Mouse (Mus musculus): ENCODE results near the gene Chst12.
"Not testable (repeated sequence)": the region's sequence is repeated elsewhere in the genome, so short reads cannot be mapped to it uniquely, and the experiment has no call there.

Chst12 gene

DNA sequence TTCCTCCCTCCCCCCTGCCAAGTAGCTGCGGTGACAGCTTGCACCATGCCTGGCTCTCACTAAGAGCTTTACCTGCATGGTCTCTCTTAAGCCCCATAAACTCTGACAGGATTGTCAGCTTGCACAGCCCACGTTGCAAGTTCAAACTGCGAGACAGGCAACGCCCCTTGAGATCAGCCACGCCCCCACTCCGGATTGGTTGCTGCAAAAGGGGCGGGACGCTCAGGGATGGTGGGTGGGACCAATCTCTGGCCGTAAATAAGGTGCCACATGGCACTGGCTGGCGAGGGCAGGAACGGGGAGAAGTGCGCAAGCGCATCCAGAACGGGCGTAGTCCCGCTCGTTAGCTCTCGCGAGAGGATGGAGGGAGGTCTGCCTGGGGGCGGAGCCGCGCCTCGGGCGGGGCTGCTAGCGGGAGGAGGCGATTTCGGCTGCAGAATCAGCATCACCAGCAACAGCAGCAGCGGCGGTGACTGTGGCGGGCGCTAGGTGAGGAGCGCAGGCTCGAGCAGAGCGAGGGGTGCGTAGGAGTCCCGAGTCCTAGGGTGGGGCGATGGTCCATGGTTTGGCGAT is at the start of gene Chst12:
Chst12 (plus strand) TSS at position 343 of the 573 bp plus-strand sequence.
- peak; percentile 96 for DNase-seq

GRCm38 (mm10) chr5:140461476-140461875 is 43.9 kb upstream of the Chst12 start:
- DNase-seq, result no peak

- not testable (repeated sequence) for DNase-seq
These were observed 42.2 kb upstream of the Chst12 start for GRCm38 (mm10) chr5:140463151-140463550.

GRCm38 (mm10) chr5:140464943-140465342 is 40.4 kb upstream of the Chst12 start:
- DNase-seq, result no peak

DNA sequence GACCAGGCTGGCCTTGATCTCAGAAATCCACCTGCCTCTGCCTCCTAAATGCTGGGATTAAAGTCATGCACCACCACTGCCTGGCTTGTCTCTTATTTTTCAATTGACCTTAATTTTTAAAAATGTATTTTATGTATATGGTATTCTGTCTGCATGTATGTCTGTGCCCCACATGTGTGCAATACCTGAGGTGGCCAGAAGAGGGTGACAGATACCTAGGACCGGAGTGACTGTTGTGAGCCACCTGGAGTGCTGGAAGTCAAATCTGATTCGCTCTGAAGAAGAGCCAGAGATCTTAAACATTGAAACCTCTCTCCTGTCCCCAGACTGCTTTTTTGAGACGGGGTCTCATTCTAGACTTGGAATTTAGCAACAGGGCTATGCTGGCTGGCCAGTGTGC is 33.0 kb upstream of the Chst12 start:
- no peak for DNase-seq

DNA sequence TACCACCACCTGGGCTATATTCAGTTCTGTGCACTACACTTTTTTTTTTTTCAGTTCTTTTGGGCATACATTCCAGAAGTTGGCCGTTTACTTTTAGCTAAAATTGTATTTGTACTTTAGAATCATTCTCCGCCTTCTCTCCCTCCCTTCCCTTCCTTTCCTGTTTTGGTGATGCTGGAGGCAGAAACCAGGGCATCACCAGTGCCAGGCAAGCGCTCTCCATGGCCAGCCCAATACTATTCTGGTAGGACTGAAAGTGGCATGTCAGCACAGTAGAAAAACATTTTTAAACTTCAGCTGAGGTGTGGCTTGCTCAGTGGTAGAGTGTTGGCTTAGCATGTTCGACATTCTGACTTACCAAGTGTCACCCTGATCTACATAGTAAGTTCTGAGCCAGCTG is 23.9 kb upstream of the Chst12 start:
- DNase-seq, result no peak

DNA sequence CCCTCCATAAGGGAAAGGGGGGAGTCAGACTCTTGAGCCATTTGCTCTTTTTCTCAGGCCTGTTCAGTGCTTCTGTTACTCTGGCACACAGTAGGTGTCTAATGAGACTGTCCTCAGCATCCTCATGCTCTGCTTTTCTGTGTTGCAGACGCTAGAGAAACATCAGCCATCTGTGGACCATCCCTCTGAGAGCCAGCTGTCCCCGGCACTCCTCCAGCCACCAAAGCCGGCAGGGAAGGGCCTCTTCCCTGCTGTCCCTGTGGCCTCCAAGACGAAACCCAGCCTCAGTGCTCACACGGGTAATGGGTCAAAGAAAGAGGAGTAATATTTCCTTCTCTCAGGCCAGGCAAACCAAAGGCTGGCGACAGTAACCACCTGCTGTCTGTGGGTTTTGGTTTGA is 14.2 kb upstream of the Chst12 start:
- no peak for DNase-seq

- no peak for DNase-seq
These were observed 12.6 kb upstream of the Chst12 start for GRCm38 (mm10) chr5:140492684-140493233.

DNA sequence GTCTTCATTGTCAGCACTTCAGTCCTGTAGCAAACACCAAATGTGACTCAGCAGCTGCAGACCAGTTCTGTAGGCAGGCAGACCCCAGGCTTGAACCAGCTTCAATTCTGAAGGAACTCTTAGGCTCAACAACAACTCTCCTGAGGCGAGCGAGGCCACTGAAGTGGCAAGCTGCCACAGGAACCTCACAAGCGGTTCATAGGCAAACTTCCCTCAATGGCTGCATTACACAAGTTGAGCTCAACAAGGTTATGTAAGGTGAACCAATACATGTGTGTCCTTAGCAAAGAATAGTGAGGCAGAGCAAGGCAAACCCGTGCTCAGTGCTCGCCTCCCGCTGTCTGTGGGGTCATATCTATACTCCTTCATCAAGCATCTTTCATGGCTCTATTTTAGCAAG is 7.2 kb upstream of the Chst12 start:
- no peak for DNase-seq

GRCm38 (mm10) chr5:140500736-140501135 is 4.6 kb upstream of the Chst12 start:
- no peak for DNase-seq

DNA sequence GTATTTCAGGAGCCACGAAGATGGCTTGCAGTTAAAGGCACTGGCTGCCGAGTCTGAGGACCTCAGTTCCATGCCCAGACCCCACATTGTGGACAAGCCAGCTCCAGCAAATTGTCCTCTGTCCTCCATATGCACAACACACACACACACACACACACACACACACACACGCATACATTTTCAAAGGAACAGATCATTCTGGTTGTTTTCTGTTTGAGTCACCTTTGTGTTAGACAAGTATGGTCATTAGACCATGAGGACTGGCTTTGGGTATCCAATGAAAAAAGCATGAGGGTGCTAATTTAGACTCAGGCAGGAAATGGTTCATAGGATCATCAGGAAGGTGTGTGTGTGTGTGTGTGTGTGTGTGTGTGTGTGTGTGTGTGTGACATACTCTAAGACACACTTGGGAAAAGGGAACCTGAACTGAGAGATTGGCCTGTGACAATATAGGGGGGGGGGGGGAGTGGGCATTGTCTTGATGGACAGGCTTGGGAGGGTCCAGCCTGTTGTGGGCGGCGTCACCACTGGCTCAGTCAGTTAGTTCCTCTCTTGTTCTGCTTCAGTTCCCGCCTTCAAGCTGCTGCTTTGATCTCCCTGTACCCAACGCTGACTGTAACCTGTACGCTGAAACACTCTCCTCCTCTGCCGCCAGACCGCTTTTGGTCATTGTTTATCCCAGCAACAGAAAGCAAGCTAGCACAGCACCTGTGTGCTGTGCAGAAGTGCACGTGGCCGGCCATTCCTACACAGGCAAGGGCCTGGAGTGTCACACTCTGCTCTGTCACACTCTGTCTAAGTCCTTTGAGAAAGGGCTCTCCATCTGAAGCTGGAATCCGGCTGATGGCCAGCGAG is 3.1 kb upstream of the Chst12 start:
- DNase-seq, result no peak

DNA sequence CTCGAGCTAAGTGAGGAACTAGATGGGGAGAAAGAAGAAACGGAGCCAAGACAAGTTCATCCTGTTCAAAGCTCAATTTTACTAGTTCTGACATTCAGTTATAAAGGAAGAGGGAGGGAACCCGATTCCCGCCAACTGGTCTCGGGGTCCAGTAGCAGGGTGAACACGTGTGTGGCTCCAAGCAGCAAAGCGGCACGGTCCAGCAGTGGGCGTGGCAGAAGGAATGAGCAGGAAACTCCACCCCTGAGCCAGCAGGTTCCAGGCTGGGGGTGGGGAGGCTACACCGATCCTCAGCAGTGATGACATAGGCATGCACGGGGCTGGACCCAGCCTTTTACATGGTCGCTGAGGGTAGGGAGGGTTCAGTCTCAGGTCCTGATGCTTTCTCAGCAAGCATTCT is 2.4 kb upstream of the Chst12 start:
- not testable (repeated sequence) for DNase-seq

GRCm38 (mm10) chr5:140506096-140506794 is 895 bp downstream of the Chst12 start:
- no peak for DNase-seq

GRCm38 (mm10) chr5:140507466-140508208 is 2.3 kb downstream of the Chst12 start:
- DNase-seq, result no peak

GRCm38 (mm10) chr5:140508686-140509085 is 3.3 kb downstream of the Chst12 start:
- DNase-seq, result no peak

DNA sequence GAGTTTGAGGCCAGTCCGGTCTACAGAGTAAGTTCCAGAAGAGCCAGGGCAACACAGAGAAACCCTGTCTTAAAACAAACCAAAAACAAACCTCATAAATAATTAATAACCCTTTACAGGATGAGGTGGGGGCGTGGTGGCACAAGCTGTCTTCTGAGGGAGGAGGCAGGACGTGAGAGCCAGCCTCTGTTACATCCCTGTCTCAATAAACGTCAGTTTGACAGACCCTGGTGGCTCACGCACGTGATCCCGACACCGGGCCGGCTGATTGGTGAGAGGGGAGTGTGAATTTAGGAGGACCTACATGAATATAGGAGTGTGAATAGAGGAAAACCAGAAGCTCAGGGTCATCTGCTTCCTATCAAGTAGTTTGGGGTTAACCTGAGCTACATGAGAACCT is 3.9 kb downstream of the Chst12 start:
- DNase-seq, result no peak

DNA sequence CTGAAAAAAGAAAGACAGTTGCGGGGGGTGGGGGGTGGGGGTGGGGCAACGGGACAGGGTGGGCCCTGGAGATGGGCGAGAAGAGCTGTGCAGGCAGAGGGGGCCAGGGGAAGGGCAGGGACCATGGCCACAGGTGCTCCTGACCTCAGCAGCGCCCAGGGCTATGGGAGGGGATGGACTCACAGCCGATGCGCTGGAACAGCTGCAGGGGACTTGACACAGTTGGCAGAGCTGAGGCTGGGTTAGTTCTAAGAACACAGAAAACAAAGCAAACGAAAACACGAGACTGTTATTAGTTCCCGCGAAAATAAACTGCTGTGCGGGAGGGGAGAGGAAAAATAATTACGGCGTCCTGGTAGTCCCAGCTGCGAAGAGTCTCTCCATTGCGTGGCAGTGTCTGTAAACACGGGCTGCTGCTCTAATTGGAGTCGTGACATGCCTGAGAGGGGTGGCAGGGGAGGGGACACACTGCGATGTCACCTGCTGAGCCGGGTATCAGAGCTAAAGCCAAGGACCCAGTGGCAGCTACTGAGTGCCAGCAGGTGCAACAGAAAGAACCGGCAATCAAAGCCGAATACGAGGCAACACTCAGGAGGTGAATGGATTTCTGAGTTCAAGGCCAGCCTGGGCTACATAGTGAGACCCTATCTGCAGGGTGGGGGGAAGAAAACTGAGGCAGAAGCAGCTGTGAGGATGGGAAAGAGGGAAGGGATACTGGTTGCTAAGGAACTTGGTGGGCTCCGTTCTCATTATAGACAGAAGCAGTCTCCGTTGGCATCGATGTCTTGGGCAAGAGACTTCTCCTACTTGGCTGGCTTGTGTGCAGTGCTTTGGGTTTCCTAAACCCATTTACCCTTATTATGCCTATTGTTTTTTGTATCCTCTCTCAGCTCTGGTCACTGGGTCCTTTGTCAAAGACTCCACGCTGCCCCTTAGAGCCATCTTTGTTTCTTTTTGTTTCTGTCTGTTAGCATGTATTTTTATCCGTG is 5.0 kb downstream of the Chst12 start:
- DNase-seq, result no peak

GRCm38 (mm10) chr5:140513921-140514320 is 8.6 kb downstream of the Chst12 start:
- DNase-seq, result no peak

DNA sequence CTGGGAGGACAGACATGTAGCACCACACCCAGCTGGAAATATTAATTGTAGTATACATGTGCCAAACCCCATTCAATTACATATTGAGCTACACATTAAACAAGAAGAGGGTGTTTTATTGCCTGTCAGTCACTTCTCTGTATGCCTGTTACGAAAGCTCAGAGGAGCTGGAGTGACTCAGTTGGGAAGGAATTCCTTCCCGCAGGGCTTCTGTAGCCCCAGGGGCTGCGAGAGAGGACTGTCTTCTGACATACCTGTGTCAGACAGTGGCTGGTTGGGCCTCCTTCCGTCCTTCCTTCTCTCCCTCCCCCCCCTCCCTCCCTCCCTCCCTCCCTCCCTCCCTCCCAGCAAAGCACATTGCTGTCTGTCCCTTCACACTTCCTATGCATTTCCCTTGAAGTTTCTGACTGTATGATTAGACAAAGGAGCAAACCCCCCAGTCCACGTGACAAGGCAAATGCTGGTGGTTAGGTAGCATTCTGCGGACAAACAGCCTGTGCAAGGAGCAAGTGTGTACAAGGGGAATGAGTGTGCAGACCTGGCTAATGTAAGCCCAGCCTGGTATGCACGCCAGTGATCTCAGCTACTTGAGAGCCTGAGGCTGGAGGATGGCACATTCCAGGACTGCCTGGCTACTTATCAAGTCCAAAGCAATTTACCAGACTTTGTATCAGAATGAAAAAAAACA is 9.6 kb downstream of the Chst12 start:
- DNase-seq, result no peak

DNA sequence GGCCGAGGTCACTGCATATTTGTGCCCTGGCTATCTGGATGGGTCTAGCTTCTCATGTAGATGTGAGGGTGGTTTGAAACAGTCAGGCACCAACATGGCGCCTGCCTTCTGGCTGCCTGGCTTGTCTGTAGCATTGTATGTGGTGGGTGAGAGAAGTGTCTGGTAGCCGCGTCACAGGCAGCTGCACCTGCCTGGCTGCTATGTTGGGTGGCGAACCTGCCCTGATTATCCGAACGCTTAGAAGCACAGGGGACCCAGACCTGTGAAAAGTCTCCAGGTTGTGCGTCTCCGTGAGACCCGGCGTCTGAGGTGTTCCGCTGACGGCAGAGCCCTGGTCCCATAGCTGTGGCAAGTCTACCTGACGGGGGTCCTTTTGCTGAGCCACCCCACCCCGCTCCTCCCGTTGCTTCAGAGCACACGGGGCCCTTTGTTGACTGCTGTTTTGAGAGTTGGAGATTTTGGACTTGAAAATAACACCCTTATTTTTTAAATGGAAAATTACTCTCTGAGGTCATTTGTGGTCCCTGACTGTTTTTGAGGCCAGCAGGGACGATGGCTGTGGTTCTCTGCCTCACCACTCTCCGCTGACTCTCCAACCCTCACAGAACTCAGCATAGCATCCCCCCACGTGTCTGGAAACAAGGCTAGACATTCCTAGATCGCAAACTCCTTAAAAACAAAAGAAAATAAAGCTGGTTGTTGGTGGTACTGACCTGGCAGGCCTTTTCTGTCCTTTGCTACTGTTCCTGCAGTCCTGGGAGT is 12.0 kb downstream of the Chst12 start:
- DNase-seq, result no peak
